Mouse (Mus musculus): Measurements from ENCODE around the gene H2-D1.

H2-D1 gene

DNA sequence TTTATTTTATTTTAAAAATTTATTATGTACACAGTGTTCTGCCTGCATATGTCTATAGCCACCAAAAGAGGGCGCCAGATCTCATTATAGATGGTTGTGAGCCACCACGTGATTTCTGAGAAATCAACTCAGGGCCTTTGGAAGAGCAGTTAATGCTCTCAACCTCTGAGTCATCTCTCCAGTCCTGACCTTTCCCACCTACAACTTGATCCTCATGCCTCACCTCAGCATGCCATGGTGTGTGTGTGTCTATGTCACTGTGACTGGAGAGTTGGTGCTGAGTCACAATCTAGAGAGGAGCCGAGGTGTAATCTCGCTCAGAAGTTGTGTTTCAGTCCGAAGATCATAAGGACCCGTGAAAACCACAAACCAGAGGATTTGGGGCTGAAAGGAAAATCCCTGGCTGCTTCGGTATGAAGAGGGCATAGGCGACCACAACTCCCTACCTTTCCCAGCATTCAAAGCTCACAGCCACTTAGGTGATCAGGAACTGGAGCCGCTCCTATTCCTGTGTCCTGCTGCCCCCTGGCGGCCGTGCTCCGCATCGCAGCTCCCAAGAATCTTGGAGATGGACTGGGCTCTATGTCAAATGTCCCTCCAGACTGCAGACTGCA lies 39.2 kb downstream of the H2-D1 start:
- in situ Hi-C loops (cut with MboI, MseI), result loop anchor here (5.0 to 10.0 kb wide), 2 partner anchors 39 to 153 kb away; partner anchors contain the start of gene H2-D1

- in situ Hi-C loops (cut with MboI, MseI), result loop anchor here (5.0 to 10.0 kb wide), 2 partner anchors 41 to 152 kb away; partner anchors contain the start of gene H2-D1
Observed at GRCm38 (mm10) chr17:35303271-35303670, 40.7 kb downstream of the H2-D1 start.

DNA sequence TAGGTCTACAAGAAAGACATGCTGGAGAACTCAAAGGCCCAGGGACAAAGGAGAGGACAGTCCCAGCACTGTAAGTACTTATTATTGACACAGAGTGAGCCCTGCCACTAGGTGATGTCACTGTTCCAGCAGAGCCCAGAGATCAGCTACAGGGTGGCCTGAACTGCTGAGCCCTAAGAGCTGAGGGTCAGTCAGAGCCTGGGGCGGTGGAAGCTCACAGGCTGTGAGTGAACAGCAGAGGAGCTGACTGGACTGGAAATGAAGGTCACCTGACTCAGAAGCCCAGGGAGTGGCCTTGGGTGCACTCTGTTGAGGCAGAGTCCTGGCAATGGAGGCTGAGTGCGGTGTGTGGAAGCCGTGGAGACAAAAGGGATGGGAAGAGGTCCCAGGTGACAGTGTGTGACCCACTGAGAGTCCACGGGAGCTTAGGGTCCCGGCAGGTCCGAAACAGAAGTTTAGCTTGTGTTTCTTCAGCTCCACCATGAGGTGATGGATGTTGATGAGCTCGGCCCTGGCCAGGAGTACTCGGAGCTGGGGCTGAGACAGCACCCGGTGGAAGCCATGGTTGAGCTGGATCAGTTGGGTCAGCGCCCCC lies 41.3 kb downstream of the H2-D1 start:
- in situ Hi-C loops (cut with MboI, MseI), result loop anchor here (5.0 to 10.0 kb wide), 2 partner anchors 42 to 151 kb away; partner anchors contain the start of gene H2-D1

- in situ Hi-C loops (cut with MboI, MseI), result loop anchor here (5.0 to 10.0 kb wide), 2 partner anchors 42 to 150 kb away; partner anchors contain the start of gene H2-D1
Observed at GRCm38 (mm10) chr17:35304478-35304877, 41.9 kb downstream of the H2-D1 start.

GRCm38 (mm10) chr17:35304921-35305320 lies 42.4 kb downstream of the H2-D1 start:
- in situ Hi-C loops (cut with MboI, MseI), result loop anchor here (5.0 to 10.0 kb wide), 2 partner anchors 43 to 150 kb away; partner anchors contain the start of gene H2-D1

All from T-helper 1 cell (primary cell).